Mouse (Mus musculus) naive thymus-derived CD4-positive, alpha-beta T cell, adult 5 months (primary cell): ENCODE measurements around the gene Ndst4. TPM values are rescaled to one million over a fixed set of nuclear protein-coding genes. Genes with fewer than 3 reads are reported as not detected.

Source experiments
- polyA plus RNA-seq: library from polyadenylated mRNA; unstranded; fragments of 100-300 nt; shearing (Covaris generic); gene quantifications from one replicate; pipeline ENCODE4 v1.2.1, GENCODE M21; 2017

The Ndst4 gene
- not detected for polyA plus RNA-seq

DNA sequence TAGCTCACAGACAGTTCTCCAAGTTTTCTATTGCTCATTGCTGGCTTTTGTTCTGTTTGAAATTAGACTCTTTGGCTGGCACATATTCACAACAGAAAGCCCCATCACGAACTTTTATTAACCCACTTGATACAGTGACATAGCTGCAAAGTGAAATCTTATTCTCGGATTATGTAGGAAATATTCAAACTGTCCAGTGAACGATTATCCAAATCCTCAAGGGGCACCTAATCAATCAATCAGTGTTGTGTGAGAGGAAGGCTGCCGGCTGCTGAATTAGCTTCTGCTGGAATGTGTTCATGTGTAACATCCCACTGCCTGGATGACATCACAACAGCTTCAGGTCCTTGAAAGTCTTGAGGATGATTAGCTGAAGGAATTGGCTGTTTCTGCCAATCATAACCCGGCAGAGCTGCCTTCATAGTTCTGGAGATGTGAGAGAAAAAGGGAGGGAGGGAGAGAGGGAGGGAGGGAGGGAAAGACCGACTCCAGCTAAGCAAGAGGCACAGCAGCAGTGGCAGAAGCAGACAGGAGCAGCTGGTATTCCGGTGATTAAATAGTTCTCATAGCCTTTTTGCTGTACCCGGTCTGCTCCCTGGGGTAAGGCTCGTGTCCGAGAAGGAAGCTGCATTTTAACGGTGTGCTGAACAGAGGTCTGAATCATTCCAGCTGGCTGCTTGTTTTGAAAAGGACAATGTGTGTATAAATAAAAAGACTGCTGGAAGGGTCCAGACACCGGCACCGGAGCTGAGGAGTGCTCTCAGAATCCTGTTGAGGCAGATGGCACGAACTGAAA is at the start of gene Ndst4:
Gene Ndst4 (plus strand): TSS at position 476 of the 796 bp plus-strand sequence.

